Mouse (Mus musculus): ENCODE measurements around the gene Tmem213.
A peak's percentile ranks its signal among the peaks of the same experiment; 100 is the strongest.

The Tmem213 gene

GRCm38 (mm10) chr6:38159576-38159975 is 50.5 kb downstream of the Tmem213 start:
- no peak for DNase-seq

GRCm38 (mm10) chr6:38160102-38160501 is 51.0 kb downstream of the Tmem213 start:
- peak; percentile 93 for DNase-seq

GRCm38 (mm10) chr6:38160556-38160955 is 51.5 kb downstream of the Tmem213 start:
- DNase-seq: no peak

- no peak for DNase-seq
These were observed 53.9 kb downstream of the Tmem213 start for GRCm38 (mm10) chr6:38162825-38163504.

GRCm38 (mm10) chr6:38164705-38165104 is 55.6 kb downstream of the Tmem213 start:
- DNase-seq: no peak

- no peak for DNase-seq
These were observed 56.3 kb downstream of the Tmem213 start for GRCm38 (mm10) chr6:38165385-38165784.

All from retina, postnatal 1 day (tissue).